Mouse (Mus musculus): ENCODE measurements at regions not wholly inside any gene's neighbourhood (a gene's known extent, or its start where the extent isn't known, plus 50 kb on each side); places are given as distances from the start of the nearest gene placed in this dataset.

GRCm38 (mm10) chr8:79508597-79508996 is 109.3 kb upstream of the Smad1 start:
- intact Hi-C loops (cut with DNase I) = no loop called here
- no peak for DNase-seq (ENCODE audit: extremely low spot score in 1 of 2, low spot score in 2 of 2)
- Histone ChIP-seq H3K4me3 (no peak overlapping the region), H3K27ac (no peak overlapping the region)
- TF ChIP-seq CTCF (IDR thresholded peaks at IDR 0.05) = no peak

- intact Hi-C loops (cut with DNase I) = no loop called here
- DNase-seq (ENCODE audit: extremely low spot score in 1 of 2, low spot score in 2 of 2) = no peak
- TF ChIP-seq CTCF (IDR thresholded peaks at IDR 0.05) = no peak
- Histone ChIP-seq H3K27ac (no peak overlapping the region), H3K4me3 (no peak overlapping the region)
Measured at GRCm38 (mm10) chr8:79505381-79505780, 106.1 kb upstream of the Smad1 start.

GRCm38 (mm10) chr8:79503906-79504305 is 104.6 kb upstream of the Smad1 start:
- DNase-seq (ENCODE audit: extremely low spot score in 1 of 2, low spot score in 2 of 2) = no peak
- intact Hi-C loops (cut with DNase I) = no loop called here
- Histone ChIP-seq H3K27ac (no peak overlapping the region), H3K4me3 (no peak overlapping the region)
- no peak for TF ChIP-seq CTCF (IDR thresholded peaks at IDR 0.05)

DNA sequence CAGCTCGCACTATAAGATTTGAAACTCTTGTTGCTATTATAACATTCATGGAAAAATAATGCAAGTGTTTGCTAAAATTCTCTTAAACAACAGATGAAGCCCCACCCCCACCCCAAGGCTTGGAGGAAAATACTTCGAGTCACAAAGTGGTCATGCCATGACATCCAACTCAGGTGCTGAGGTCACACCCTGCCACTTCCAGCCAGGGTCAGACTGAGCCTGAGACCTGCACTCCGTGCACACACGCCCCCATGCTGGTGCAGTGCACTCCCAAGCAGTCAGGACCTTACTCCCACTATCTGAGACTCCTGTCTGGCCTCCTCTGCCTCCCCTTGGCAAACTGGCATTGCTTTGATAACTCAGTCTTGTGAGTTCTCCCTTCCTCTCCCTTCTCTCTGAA is 102.7 kb upstream of the Smad1 start:
- intact Hi-C loops (cut with DNase I) = no loop called here
- DNase-seq (ENCODE audit: extremely low spot score in 1 of 2, low spot score in 2 of 2) = no peak
- Histone ChIP-seq H3K4me3 (no peak overlapping the region), H3K27ac (no peak overlapping the region)
- TF ChIP-seq CTCF (IDR thresholded peaks at IDR 0.05) = no peak

DNA sequence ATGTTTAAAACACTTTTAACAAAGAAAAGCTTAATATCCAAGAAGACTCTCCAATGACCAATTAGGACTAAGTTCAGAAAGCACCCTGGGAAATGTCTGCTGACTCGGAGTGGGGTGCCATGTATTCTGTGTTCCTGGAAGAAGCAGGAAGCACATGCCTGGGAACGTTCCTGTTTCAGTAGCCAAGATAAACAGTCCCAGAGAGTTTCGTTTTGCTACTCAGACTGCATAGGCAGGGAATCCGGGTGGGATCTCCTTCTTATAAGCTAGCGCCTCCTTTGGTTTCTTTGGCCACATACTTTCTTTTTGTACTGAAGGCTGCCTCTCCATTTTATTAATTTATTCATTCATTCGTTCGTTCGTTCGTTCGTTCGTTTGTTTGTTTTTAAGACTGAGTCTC is 101.9 kb upstream of the Smad1 start:
- no peak for DNase-seq (ENCODE audit: extremely low spot score in 1 of 2, low spot score in 2 of 2)
- H3K27ac ChIP-seq = no peak overlapping the region
- intact Hi-C loops (cut with DNase I) = no loop called here

GRCm38 (mm10) chr8:79499258-79499657 is 99.9 kb upstream of the Smad1 start:
- DNase-seq (ENCODE audit: extremely low spot score in 1 of 2, low spot score in 2 of 2) = no peak
- intact Hi-C loops (cut with DNase I) = no loop called here
- TF ChIP-seq CTCF (IDR thresholded peaks at IDR 0.05) = no peak
- Histone ChIP-seq H3K27ac (no peak overlapping the region), H3K4me3 (no peak overlapping the region)

More for the DNA sequence above, 101.9 kb upstream of the Smad1 start:
- no peak; the same call in 1 of the 2 replicates for TF ChIP-seq CTCF (IDR thresholded peaks at IDR 0.05)
- no peak overlapping the region for H3K4me3 ChIP-seq

GRCm38 (mm10) chr8:79498611-79499010 is 99.3 kb upstream of the Smad1 start:
- no peak for TF ChIP-seq CTCF (IDR thresholded peaks at IDR 0.05)
- intact Hi-C loops (cut with DNase I) = no loop called here
- no peak for DNase-seq (ENCODE audit: extremely low spot score in 1 of 2, low spot score in 2 of 2)
- Histone ChIP-seq H3K4me3 (no peak overlapping the region), H3K27ac (no peak overlapping the region)

DNA sequence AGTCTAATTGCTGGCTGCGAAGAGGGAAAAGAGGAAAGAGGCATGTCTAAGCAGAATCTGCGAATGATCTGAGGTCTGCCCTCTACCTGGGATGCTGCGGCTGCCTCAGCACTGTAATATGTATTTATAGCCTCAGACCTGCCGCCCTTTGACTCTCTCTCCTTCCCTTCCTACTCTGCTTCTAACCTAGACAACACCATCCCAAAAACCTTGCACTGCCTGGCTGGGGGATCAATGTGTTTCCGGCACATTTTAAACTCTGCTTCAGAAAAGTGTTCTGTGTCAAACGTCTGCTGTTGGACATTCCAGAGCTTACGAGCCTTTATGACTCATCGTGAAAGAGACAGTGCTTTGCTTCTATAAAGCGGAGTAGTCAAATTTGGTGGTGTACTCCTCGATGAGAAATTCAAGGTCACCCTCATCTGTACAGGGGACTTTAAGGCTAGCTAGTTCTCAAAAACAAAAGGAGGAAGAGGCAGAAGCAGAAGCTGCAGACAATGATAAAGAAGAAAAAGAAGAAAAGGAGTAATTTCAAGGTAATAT is 91.9 kb upstream of the Smad1 start:
- DNase-seq (ENCODE audit: extremely low spot score in 1 of 2, low spot score in 2 of 2) = no peak
- intact Hi-C loops (cut with DNase I) = no loop called here
- no peak for TF ChIP-seq CTCF (IDR thresholded peaks at IDR 0.05)
- Histone ChIP-seq H3K4me3 (no peak overlapping the region), H3K27ac (no peak overlapping the region)

DNA sequence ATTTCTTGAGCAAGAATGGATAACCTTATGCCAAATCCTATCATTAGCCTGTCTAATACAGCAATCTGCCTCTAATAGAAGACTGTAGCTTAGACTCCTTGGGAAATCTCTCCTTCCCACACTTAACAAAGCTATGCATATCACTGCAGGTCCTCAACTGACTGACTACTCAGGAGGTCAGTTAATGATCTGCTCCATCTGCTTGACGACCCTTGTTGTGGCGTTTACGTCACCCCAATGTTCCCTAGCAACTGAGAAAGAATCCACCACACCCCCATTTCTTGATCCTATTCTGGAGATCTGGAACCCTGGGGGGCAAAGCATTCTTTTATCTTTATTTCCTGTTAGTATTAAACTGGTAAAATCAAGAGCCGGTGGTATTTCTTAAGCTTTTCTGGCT is 91.4 kb upstream of the Smad1 start:
- H3K27ac ChIP-seq = no peak overlapping the region
- DNase-seq (ENCODE audit: extremely low spot score in 1 of 2, low spot score in 2 of 2) = no peak
- no peak overlapping the region for H3K4me3 ChIP-seq
- intact Hi-C loops (cut with DNase I) = no loop called here
- no peak for TF ChIP-seq CTCF (IDR thresholded peaks at IDR 0.05)

GRCm38 (mm10) chr8:79488861-79489260 is 89.5 kb upstream of the Smad1 start:
- Histone ChIP-seq H3K27ac (no peak overlapping the region), H3K4me3 (no peak overlapping the region)
- DNase-seq (ENCODE audit: extremely low spot score in 1 of 2, low spot score in 2 of 2) = no peak
- intact Hi-C loops (cut with DNase I) = loop anchor here (1.0 kb wide), 1 partner anchor 192 kb away; no protein-coding TSS in a partner anchor
- TF ChIP-seq CTCF (IDR thresholded peaks at IDR 0.05) = peak; percentile 58

DNA sequence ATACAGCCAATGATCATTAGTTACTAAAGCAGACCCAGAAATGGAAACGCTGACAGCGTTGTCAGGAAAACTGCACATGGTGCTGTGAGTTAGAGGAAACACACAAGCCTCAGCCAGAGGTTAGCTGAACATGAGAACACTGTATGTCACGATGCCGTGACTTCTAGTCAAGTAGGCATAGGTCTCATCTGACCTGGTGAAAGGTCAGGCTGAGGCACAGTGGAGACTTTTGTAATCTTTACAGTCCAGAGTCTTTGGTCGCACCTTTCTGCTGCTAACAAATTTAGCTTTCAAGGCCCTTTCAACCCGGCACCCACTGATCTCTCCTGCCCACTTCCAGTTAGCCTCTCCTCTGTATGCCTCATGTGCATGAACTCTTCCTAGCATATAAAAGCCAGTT is 88.3 kb upstream of the Smad1 start:
- intact Hi-C loops (cut with DNase I) = no loop called here
- no peak for DNase-seq (ENCODE audit: extremely low spot score in 1 of 2, low spot score in 2 of 2)
- Histone ChIP-seq H3K4me3 (no peak overlapping the region), H3K27ac (no peak overlapping the region)
- no peak for TF ChIP-seq CTCF (IDR thresholded peaks at IDR 0.05)

GRCm38 (mm10) chr8:79479326-79479725 is 80.0 kb upstream of the Smad1 start:
- TF ChIP-seq CTCF (IDR thresholded peaks at IDR 0.05) = no peak
- intact Hi-C loops (cut with DNase I) = no loop called here
- no peak overlapping the region for H3K27ac ChIP-seq

GRCm38 (mm10) chr8:79476012-79476411 is 76.7 kb upstream of the Smad1 start:
- no peak for TF ChIP-seq CTCF (IDR thresholded peaks at IDR 0.05)
- Histone ChIP-seq H3K27ac (no peak overlapping the region), H3K4me3 (no peak overlapping the region)
- no peak for DNase-seq (ENCODE audit: extremely low spot score in 1 of 2, low spot score in 2 of 2)
- intact Hi-C loops (cut with DNase I) = no loop called here

More at GRCm38 (mm10) chr8:79479326-79479725, 80.0 kb upstream of the Smad1 start:
- no peak overlapping the region for H3K4me3 ChIP-seq
- no peak for DNase-seq (ENCODE audit: extremely low spot score in 1 of 2, low spot score in 2 of 2)
